Mouse (Mus musculus) lung, embryonic 14.5 days (tissue): ENCODE measurements around the gene Tctn1. TPM values are rescaled to one million over a fixed set of nuclear protein-coding genes. Genes with fewer than 3 reads are reported as not detected.

Source experiments
- ATAC-seq: fragments of 200-750 bp; cut with Nextera tagmentation; 2 replicates; pipeline ENCODE4 v1.8.0; 2017; ENCODE audit warnings: mild to moderate bottlenecking, moderate TSS enrichment, moderate library complexity; ENCODE audit not compliant: insufficient read depth
- DNase-seq: peaks from one replicate; pipeline ENCODE4 v3.0.0-alpha.2; 2015
- H3K27ac ChIP-seq: fragments of 300-500 bp; sonication (generic); 2 replicates; pipeline ENCODE4 v1.5.1; 2014; ENCODE audit warnings: low read depth, mild to moderate bottlenecking, moderate library complexity
- H3K27me3 ChIP-seq: fragments of 300-500 bp; sonication (generic); 2 replicates; pipeline ENCODE4 v1.6.1; 2014; ENCODE audit warnings: low read length, control low read depth; ENCODE audit not compliant: insufficient read depth
- H3K36me3 ChIP-seq: fragments of 300-500 bp; sonication (generic); 2 replicates; pipeline ENCODE4 v1.6.1; 2014; ENCODE audit warnings: control low read depth; ENCODE audit not compliant: insufficient read depth
- H3K4me1 ChIP-seq: fragments of 300-500 bp; sonication (generic); 2 replicates; pipeline ENCODE4 v1.6.1; 2014; ENCODE audit warnings: antibody characterized with exemption, control low read depth; ENCODE audit not compliant: insufficient read depth
- H3K4me2 ChIP-seq: fragments of 300-500 bp; sonication (generic); 2 replicates; pipeline ENCODE4 v1.6.1; 2014; ENCODE audit warnings: mild to moderate bottlenecking
- H3K4me3 ChIP-seq: fragments of 300-500 bp; sonication (generic); 2 replicates; pipeline ENCODE4 v1.5.1; 2014; ENCODE audit warnings: low read depth, low read length
- H3K9ac ChIP-seq: fragments of 300-500 bp; sonication (generic); 2 replicates; pipeline ENCODE4 v1.6.1; 2014
- H3K9me3 ChIP-seq: fragments of 300-500 bp; sonication (generic); 2 replicates; pipeline ENCODE4 v1.6.1; 2016; ENCODE audit warnings: low read depth, low read length, control low read depth
- CTCF ChIP-seq: IDR thresholded peaks from 2 replicates; pipeline ENCODE4 v1.5.1; 2016; ENCODE audit warnings: antibody characterized with exemption, low read depth
- WGBS: fragments of 180-500 bp; shearing (Covaris S2); extraction: QIAGEN DNeasy Blood & Tissue Kit; methylation state at CpG from one replicate; pipeline ENCODE4 v1.1.7; 2014; 5-methylcytosine and 5-hydroxymethylcytosine counted together
- polyA plus RNA-seq: library from polyadenylated mRNA; unstranded; fragments of >200 nt; fragmentation: Nextera tagmentation; extraction: Ambion mirVana; gene quantifications from 2 replicates; pipeline ENCODE4 v1.2.1, GENCODE M21; 2014

Tctn1 gene
- polyA plus RNA-seq, 1 experiment from 2014 or later, result 5.7 TPM

DNA sequence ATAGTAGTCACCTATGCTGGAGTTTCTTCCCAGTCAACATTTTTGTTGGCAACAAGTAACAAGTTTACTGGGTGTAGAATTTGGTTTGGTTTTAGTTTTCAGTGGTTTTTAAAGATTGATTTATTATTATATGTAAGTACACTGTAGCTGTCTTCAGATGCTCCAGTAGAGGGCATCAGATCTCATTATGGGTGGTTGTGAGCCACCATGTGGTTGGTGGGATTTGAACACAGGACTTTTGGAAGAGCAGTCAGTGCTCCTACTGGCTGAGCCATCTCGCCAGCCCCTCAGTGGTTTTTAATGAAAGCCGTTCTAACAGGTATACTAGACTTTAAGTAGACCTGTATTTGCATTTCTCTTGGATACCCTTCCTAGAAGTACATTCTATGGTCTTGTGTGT lies 1.7 kb upstream of the Tctn1 start:
- TF ChIP-seq CTCF, result no peak; the same call in 1 of the 2 replicates
- Histone ChIP-seq H3K4me1 (0 out of 2 replicates have a peak, but pooled peaks cover 4% of the 10 kb centered on the region), H3K4me3 (no peak overlapping the region), H3K27ac (no peak overlapping the region), H3K27me3 (no peaks in the 10 kb centered on the region), H3K9ac (no peak overlapping the region), H3K36me3 (peaks cover 4% of the 10 kb centered on the region; the same call in 1 of the 2 replicates), H3K9me3 (no peaks in the 10 kb centered on the region), H3K4me2 (no peak overlapping the region)
- ATAC-seq (no peak), DNase-seq (no peak)
- WGBS, result 84% methylated on average over 2 of the region's 2 CpGs

GRCm38 (mm10) chr5:122265187-122265586 lies 927 bp upstream of the Tctn1 start:
- Histone ChIP-seq H3K27ac (no peak overlapping the region), H3K4me1 (0 out of 2 replicates have a peak, but pooled peaks cover 4% of the 10 kb centered on the region), H3K9me3 (no peaks in the 10 kb centered on the region), H3K27me3 (no peaks in the 10 kb centered on the region), H3K9ac (no peak overlapping the region), H3K4me3 (no peak overlapping the region), H3K4me2 (peak overlapping the region; percentile 68; the same call in 1 of the 2 replicates), H3K36me3 (peaks cover 9% of the 10 kb centered on the region; the same call in 1 of the 2 replicates)
- ATAC-seq (no peak), DNase-seq (peak; percentile 47)
- TF ChIP-seq CTCF, result peak; percentile 48
- WGBS, result 71% methylated on average over 3 of the region's 3 CpGs

- DNase-seq, result no peak
- no peaks in the 10 kb centered on the region for H3K9me3 ChIP-seq
- WGBS, result 57% methylated on average over 7 of the region's 7 CpGs
- no peak overlapping the region for H3K4me2 ChIP-seq
- ATAC-seq, result no peak
- H3K27ac ChIP-seq, result no peak overlapping the region
- H3K4me1 ChIP-seq, result 0 out of 2 replicates have a peak, but pooled peaks cover 4% of the 10 kb centered on the region
- TF ChIP-seq CTCF, result 0 out of 2 replicates have a peak, but pooled peaks have one; percentile 8
- no peak overlapping the region for H3K9ac ChIP-seq
- no peak overlapping the region for H3K4me3 ChIP-seq
- peaks cover 31% of the 10 kb centered on the region for H3K36me3 ChIP-seq
- H3K27me3 ChIP-seq, result no peaks in the 10 kb centered on the region
These were observed 2.2 kb downstream of the Tctn1 start for GRCm38 (mm10) chr5:122262104-122262503.

GRCm38 (mm10) chr5:122258027-122258741 lies 6.1 kb downstream of the Tctn1 start:
- H3K27ac ChIP-seq, result no peak overlapping the region
- no peaks in the 10 kb centered on the region for H3K27me3 ChIP-seq
- WGBS, result 57% methylated on average over 6 of the region's 6 CpGs
- H3K36me3 ChIP-seq, result peaks cover 65% of the 10 kb centered on the region
- no peaks in the 10 kb centered on the region for H3K4me1 ChIP-seq
- DNase-seq, result peak; percentile 36
- no peak overlapping the region for H3K4me3 ChIP-seq
- H3K9ac ChIP-seq, result no peak overlapping the region
- no peak; the same call in 1 of the 2 replicates for ATAC-seq
- H3K4me2 ChIP-seq, result no peak overlapping the region
- H3K9me3 ChIP-seq, result no peaks in the 10 kb centered on the region
- no peak for TF ChIP-seq CTCF

- H3K4me3 ChIP-seq, result no peak overlapping the region
- TF ChIP-seq CTCF, result no peak
- H3K9me3 ChIP-seq, result no peaks in the 10 kb centered on the region
- 92% methylated on average over 17 of the region's 17 CpGs for WGBS
- H3K27ac ChIP-seq, result no peak overlapping the region
- no peak overlapping the region for H3K9ac ChIP-seq
- H3K4me2 ChIP-seq, result no peak overlapping the region
- no peak for DNase-seq
- no peaks in the 10 kb centered on the region for H3K27me3 ChIP-seq
- no peak for ATAC-seq
- peaks cover 58% of the 10 kb centered on the region for H3K36me3 ChIP-seq
- H3K4me1 ChIP-seq, result no peaks in the 10 kb centered on the region
These were observed 12.2 kb downstream of the Tctn1 start for GRCm38 (mm10) chr5:122251895-122252606.

DNA sequence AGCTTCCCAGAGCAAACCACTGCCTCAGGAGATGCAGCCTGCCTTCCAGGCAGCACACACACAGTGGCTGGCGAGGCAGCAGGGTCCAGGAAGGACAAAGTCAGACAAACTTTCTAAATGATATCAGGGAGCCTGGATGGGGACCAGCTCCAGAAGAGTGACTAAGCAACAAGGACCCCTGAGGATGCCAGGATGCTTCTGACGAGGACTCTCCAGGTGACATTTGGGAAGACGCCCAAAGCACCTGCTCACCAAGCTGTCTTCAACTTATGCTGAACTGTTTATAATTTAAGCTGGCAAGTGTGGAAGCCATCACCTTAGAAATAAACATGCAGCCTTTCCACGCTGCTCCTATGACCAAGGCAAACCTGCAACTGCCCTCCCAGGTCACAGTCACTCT lies 15.0 kb downstream of the Tctn1 start:
- Histone ChIP-seq H3K9me3 (no peaks in the 10 kb centered on the region), H3K4me1 (no peaks in the 10 kb centered on the region), H3K4me3 (no peak overlapping the region), H3K27me3 (no peaks in the 10 kb centered on the region), H3K27ac (no peak overlapping the region), H3K36me3 (peaks cover 35% of the 10 kb centered on the region), H3K4me2 (no peak overlapping the region), H3K9ac (no peak overlapping the region)
- no peak for TF ChIP-seq CTCF
- DNase-seq (no peak), ATAC-seq (no peak)
- 79% methylated on average over 4 of the region's 4 CpGs for WGBS

- Histone ChIP-seq H3K4me1 (no peaks in the 10 kb centered on the region), H3K9me3 (no peaks in the 10 kb centered on the region), H3K27ac (no peak overlapping the region), H3K4me3 (no peak overlapping the region), H3K36me3 (peaks cover 26% of the 10 kb centered on the region), H3K4me2 (no peak overlapping the region), H3K27me3 (no peaks in the 10 kb centered on the region), H3K9ac (no peak overlapping the region)
- TF ChIP-seq CTCF, result no peak
- no peak for ATAC-seq
- 94% methylated on average over 7 of the region's 7 CpGs for WGBS
- DNase-seq, result no peak
These were observed 16.3 kb downstream of the Tctn1 start for GRCm38 (mm10) chr5:122247934-122248333.
